Mouse (Mus musculus) right cerebral cortex, postnatal 4 days (tissue): ENCODE measurements around the gene Adamts2.

ENCODE experiments used
- DNase-seq: peaks from one replicate; pipeline ENCODE4 v3.0.0-alpha.2; 2022

Adamts2 gene

DNA sequence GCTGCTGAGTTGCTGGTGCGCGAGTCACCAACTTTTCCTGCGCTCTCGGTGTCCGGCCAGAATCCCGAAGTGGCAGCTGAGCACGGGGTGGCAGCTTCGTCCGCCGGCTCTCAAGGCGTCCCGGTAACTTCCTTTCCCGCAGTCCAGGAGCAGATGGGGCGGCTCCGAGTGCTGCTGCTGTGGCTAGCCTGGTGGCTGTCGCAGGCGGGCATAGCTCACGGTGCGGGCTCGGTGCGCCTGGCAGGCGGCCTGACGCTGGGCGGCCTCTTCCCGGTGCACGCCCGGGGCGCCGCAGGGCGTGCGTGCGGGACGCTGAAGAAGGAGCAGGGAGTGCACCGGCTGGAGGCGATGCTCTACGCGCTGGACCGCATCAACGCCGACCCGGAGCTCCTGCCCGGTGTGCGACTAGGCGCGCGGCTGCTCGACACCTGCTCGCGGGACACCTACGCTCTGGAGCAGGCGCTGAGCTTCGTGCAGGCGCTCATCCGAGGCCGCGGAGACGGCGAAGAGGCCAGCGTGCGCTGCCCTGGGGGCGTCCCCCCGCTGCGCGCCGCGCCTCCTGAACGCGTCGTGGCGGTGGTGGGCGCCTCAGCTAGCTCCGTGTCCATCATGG is 249.2 kb downstream of the Adamts2 start:
- peak; percentile 9 for DNase-seq
